Mouse (Mus musculus) testis, adult 2 months (tissue): ENCODE measurements around the gene Acvr1. TPM values are rescaled to one million over a fixed set of nuclear protein-coding genes. Genes with fewer than 3 reads are reported as not detected.

Source experiments
- H3K27ac ChIP-seq: fragments of 200-500 bp; 2 replicates; pipeline ENCODE4 v1.5.1; 2012; ENCODE audit warnings: low read depth, low read length; ENCODE audit not compliant: control insufficient read depth, insufficient read depth
- H3K27me3 ChIP-seq: fragments of 200-500 bp; 2 replicates; pipeline ENCODE4 v1.6.1; 2012; ENCODE audit warnings: mild to moderate bottlenecking, low read length, moderate library complexity; ENCODE audit not compliant: control insufficient read depth, insufficient read depth
- H3K36me3 ChIP-seq: fragments of 200-500 bp; 2 replicates; pipeline ENCODE4 v1.6.1; 2012; ENCODE audit warnings: mild to moderate bottlenecking, low read length; ENCODE audit not compliant: control insufficient read depth, insufficient read depth
- H3K4me1 ChIP-seq: fragments of 200-500 bp; 2 replicates; pipeline ENCODE4 v1.6.1; 2012; ENCODE audit warnings: low read length; ENCODE audit not compliant: control insufficient read depth, insufficient read depth
- H3K4me3 ChIP-seq: fragments of 200-500 bp; 2 replicates; pipeline ENCODE4 v1.5.1; 2012; ENCODE audit warnings: low read depth, mild to moderate bottlenecking, low read length, moderate library complexity, mixed read lengths; ENCODE audit not compliant: control insufficient read depth
- CTCF ChIP-seq: fragments of 200-500 bp; IDR thresholded peaks from 2 replicates; pipeline ENCODE4 v1.5.1; 2012; ENCODE audit warnings: low read depth, mild to moderate bottlenecking, inconsistent platforms, low read length, moderate library complexity; ENCODE audit not compliant: control insufficient read depth, insufficient read depth, insufficient replicate concordance
- POLR2A ChIP-seq: fragments of 200-500 bp; IDR thresholded peaks from 2 replicates; pipeline ENCODE4 v1.6.1; 2012; ENCODE audit warnings: low read depth, mild to moderate bottlenecking, inconsistent platforms, low read length, moderate library complexity; ENCODE audit not compliant: control insufficient read depth
- polyA plus RNA-seq: library from polyadenylated mRNA; depleted of rRNA; stranded (reverse); fragments of >200 nt; gene quantifications from 2 replicates; pipeline ENCODE4 v1.2.3, GENCODE M21; 2012

The Acvr1 gene
- polyA plus RNA-seq, 1 experiment: 2.0 TPM

- Histone ChIP-seq H3K4me3 (no peak overlapping the region), H3K27me3 (no peaks in the 10 kb centered on the region), H3K36me3 (no peaks in the 10 kb centered on the region), H3K4me1 (no peaks in the 10 kb centered on the region), H3K27ac (no peak overlapping the region)
- no peak for TF ChIP-seq CTCF
- no peak for TF ChIP-seq POLR2A
Measured at GRCm38 (mm10) chr2:58495271-58495670, 71.7 kb downstream of the Acvr1 start.

GRCm38 (mm10) chr2:58493685-58494635, 73.0 kb downstream of the Acvr1 start:
- Histone ChIP-seq H3K27me3 (no peaks in the 10 kb centered on the region), H3K4me1 (no peaks in the 10 kb centered on the region), H3K27ac (no peak overlapping the region), H3K4me3 (no peak overlapping the region), H3K36me3 (no peaks in the 10 kb centered on the region)
- TF ChIP-seq POLR2A: no peak
- TF ChIP-seq CTCF: no peak

DNA sequence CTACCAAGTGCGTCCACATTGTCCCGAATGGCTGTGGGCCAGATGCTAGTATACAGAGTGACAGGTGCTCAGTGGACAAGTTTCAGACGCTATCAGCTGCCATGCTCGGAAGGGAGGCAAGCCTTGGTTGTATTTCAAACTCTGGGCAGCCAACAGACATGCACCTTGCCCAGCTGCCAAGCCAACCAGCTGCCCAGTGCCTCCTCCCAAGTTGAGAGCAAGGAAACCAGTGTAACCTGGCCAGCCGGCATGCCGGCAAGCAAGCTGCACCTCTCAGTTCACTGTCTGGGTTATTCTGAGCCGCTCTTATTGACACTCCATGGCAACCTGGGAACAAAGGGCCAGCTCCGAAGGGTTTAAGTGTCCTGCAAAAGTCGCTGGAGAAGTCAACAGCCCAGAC, 77.7 kb downstream of the Acvr1 start:
- Histone ChIP-seq H3K4me1 (no peaks in the 10 kb centered on the region), H3K36me3 (no peaks in the 10 kb centered on the region), H3K4me3 (no peak overlapping the region), H3K27me3 (no peaks in the 10 kb centered on the region), H3K27ac (no peak overlapping the region)
- TF ChIP-seq POLR2A (no peak), CTCF (no peak)

GRCm38 (mm10) chr2:58488404-58488803, 78.6 kb downstream of the Acvr1 start:
- Histone ChIP-seq H3K27ac (no peak overlapping the region), H3K4me1 (no peaks in the 10 kb centered on the region), H3K4me3 (no peak overlapping the region), H3K36me3 (no peaks in the 10 kb centered on the region), H3K27me3 (no peaks in the 10 kb centered on the region)
- TF ChIP-seq CTCF: no peak
- no peak for TF ChIP-seq POLR2A

DNA sequence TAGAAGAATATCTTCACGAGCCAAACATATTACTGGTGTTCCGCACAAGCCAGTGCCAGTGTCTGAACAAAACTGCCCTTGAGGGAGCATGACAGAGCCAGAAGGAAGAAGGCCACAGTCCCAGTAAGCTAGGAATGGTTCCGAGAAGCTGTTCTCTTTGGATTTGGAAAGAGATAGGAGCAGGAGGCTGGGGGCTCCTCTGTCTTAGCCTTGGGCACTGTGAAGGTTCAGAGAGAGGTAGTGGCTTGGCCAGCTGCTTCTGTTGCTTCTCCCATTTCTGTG, 79.7 kb downstream of the Acvr1 start:
- H3K36me3 ChIP-seq: no peaks in the 10 kb centered on the region
- no peaks in the 10 kb centered on the region for H3K4me1 ChIP-seq
- no peak overlapping the region for H3K27ac ChIP-seq
- TF ChIP-seq CTCF: no peak
- no peak for TF ChIP-seq POLR2A
- H3K27me3 ChIP-seq: no peaks in the 10 kb centered on the region
- H3K4me3 ChIP-seq: no peak overlapping the region

DNA sequence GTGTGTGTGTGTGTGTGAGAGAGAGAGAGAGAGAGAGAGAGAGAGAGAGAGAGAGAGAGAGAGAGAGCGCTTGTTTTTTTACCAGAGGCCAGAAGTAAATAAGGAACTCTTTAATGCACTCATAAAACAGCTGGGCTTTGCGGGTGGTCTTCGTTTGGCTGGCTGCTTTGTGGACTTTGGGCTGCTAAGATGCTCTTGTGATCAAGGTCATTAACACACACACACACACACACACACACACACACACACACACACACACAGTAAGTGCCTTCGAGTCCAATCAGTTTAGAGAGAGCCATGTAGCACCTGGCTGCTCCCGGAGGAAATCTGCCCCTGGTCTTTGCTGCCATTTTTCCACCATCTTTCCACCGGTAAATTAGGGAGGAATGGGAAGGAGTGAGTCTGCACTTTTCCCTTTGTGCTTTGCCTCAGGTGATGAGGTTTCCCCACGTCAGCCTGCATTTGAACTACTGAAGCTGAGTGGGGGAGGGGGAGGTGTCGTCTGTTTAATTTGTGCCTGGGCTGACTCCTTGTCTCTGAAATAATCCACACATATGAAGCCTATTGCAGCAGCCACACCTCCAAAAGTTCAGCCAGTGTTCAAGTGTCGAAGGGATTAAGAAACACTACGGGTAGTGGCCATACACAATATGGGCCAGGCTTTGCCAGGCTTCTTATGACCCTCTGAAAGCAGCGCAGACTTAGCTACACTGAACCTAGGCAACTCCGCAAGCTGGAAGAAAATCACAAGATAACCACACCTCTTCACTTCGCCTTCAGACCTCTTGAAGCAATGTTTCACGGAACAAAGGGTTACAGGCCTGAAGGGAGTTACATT, 80.3 kb downstream of the Acvr1 start:
- Histone ChIP-seq H3K27me3 (no peaks in the 10 kb centered on the region), H3K4me1 (no peaks in the 10 kb centered on the region), H3K36me3 (no peaks in the 10 kb centered on the region), H3K4me3 (no peak overlapping the region), H3K27ac (no peak overlapping the region)
- TF ChIP-seq CTCF: no peak
- no peak for TF ChIP-seq POLR2A

- H3K27ac ChIP-seq: no peak overlapping the region
- TF ChIP-seq POLR2A: no peak
- TF ChIP-seq CTCF: no peak
- no peaks in the 10 kb centered on the region for H3K4me1 ChIP-seq
- no peak overlapping the region for H3K4me3 ChIP-seq
- H3K27me3 ChIP-seq: no peaks in the 10 kb centered on the region
- H3K36me3 ChIP-seq: no peaks in the 10 kb centered on the region
Measured at GRCm38 (mm10) chr2:58485683-58486082, 81.3 kb downstream of the Acvr1 start.
